Mouse (Mus musculus) embryonic stem cell, embryonic (primary cell): ENCODE results near the gene Syna.

Experiments used
- CTCF ChIA-PET, 4 experiments: fragments of 300-600 bp in 2 of 4; fragments of 350-600 bp in 2 of 4; sonication (Branson Sonifier 250); formaldehyde crosslinking; loops; one replicate each; lab custom pipeline; 2022; ENCODE audit warnings: inconsistent platforms in 2 of 4; lab: Charles Lee
- POLR2A ChIA-PET, 4 experiments: fragments of 300-600 bp in 2 of 4; fragments of 350-600 bp in 2 of 4; sonication (Branson Sonifier 250); formaldehyde crosslinking; loops; one replicate each; lab custom pipeline; 2022; ENCODE audit warnings: antibody characterized with exemption in 4 of 4, inconsistent platforms in 1 of 4; lab: Charles Lee

Gene Syna

GRCm38 (mm10) chr5:134551233-134552109, 8.5 kb downstream of the Syna start:
- ChIA-PET CTCF (interaction anchor here (0.6 to 3.0 kb wide), 20 partner anchors 17 to 372 kb away, joined by 3 to 22 read pairs (median 4); no protein-coding TSS in a partner anchor), POLR2A (interaction anchor here in 3 of 4 experiments (0.5 to 9.8 kb wide), 28 partner anchors 8 to 452 kb away, joined by 3 to 77 read pairs (median 5); partner anchors contain the start of genes Syna (in 2 of the 3) and Eif4h (in 1 of the 3))

- ChIA-PET POLR2A (interaction anchor here in 3 of 4 experiments (0.5 to 9.8 kb wide), 11 partner anchors 9 to 88 kb away, joined by 3 to 77 read pairs (median 3); partner anchors contain the start of genes Syna (in 2 of the 3) and Eif4h (in 1 of the 3)), CTCF (interaction anchor here in 3 of 4 experiments (0.6 to 3.0 kb wide), 12 partner anchors 17 to 1419 kb away, joined by 3 to 22 read pairs (median 4); partner anchors contain the start of gene Limk1 (in 1 of the 3))
Measured at GRCm38 (mm10) chr5:134550836-134551232, 9.1 kb downstream of the Syna start.

- CTCF ChIA-PET: interaction anchor here in 2 of 4 experiments (0.6 to 1.5 kb wide), 4 partner anchors 45 to 139 kb away, joined by 3 to 6 read pairs (median 4); partner anchors contain the start of gene Limk1 (in 1 of the 2)
- POLR2A ChIA-PET: interaction anchor here in 3 of 4 experiments (0.6 to 9.8 kb wide), 3 partner anchors 21 to 165 kb away, joined by 3 to 77 read pairs (median 9); no protein-coding TSS in a partner anchor
Measured at GRCm38 (mm10) chr5:134549640-134550168, 10.3 kb downstream of the Syna start.

GRCm38 (mm10) chr5:134548306-134548705, 11.7 kb downstream of the Syna start:
- CTCF ChIA-PET: interaction anchor here in 2 of 4 experiments (0.6 to 1.3 kb wide), 2 partner anchors 8 to 24 kb away, joined by 3 to 4 read pairs; no protein-coding TSS in a partner anchor
- POLR2A ChIA-PET: interaction anchor here in 1 of 4 experiments (0.5 kb wide), 1 partner anchor 404 kb away, joined by 3 read pairs; no protein-coding TSS in a partner anchor

GRCm38 (mm10) chr5:134546790-134547189, 13.2 kb downstream of the Syna start:
- ChIA-PET POLR2A (no interaction called here), CTCF (interaction anchor here in 2 of 4 experiments (1.4 to 1.6 kb wide), 2 partner anchors 20 to 30 kb away, joined by 3 to 5 read pairs; no protein-coding TSS in a partner anchor)

GRCm38 (mm10) chr5:134545242-134545629, 14.7 kb downstream of the Syna start:
- CTCF ChIA-PET: interaction anchor here (0.5 to 1.2 kb wide), 14 partner anchors 9 to 524 kb away, joined by 3 to 6 read pairs (median 4); no protein-coding TSS in a partner anchor
- POLR2A ChIA-PET: interaction anchor here in 3 of 4 experiments (0.5 to 1.0 kb wide), 5 partner anchors 27 to 1119 kb away, joined by 3 to 4 read pairs (median 3); no protein-coding TSS in a partner anchor

GRCm38 (mm10) chr5:134544516-134545241, 15.3 kb downstream of the Syna start:
- CTCF ChIA-PET: interaction anchor here (0.5 to 1.2 kb wide), 20 partner anchors 8 to 524 kb away, joined by 3 to 6 read pairs (median 3); no protein-coding TSS in a partner anchor
- POLR2A ChIA-PET: interaction anchor here in 3 of 4 experiments (0.5 to 1.0 kb wide), 4 partner anchors 27 to 151 kb away, joined by 3 to 4 read pairs (median 3); no protein-coding TSS in a partner anchor

- ChIA-PET CTCF (interaction anchor here in 1 of 4 experiments (0.6 kb wide), 1 partner anchor 120 kb away, joined by 7 read pairs; no protein-coding TSS in a partner anchor), POLR2A (no interaction called here)
Measured at GRCm38 (mm10) chr5:134541640-134542039, 18.3 kb downstream of the Syna start.

GRCm38 (mm10) chr5:134540881-134541280, 19.1 kb downstream of the Syna start:
- POLR2A ChIA-PET: no interaction called here
- CTCF ChIA-PET: interaction anchor here in 2 of 4 experiments (1.1 to 1.4 kb wide), 2 partner anchors 39 to 51 kb away, joined by 3 read pairs; no protein-coding TSS in a partner anchor

GRCm38 (mm10) chr5:134539891-134540290, 20.1 kb downstream of the Syna start:
- POLR2A ChIA-PET: interaction anchor here in 2 of 4 experiments (0.7 to 1.1 kb wide), 2 partner anchors 32 to 50 kb away, joined by 3 read pairs; no protein-coding TSS in a partner anchor
- CTCF ChIA-PET: interaction anchor here in 3 of 4 experiments (1.1 to 1.7 kb wide), 4 partner anchors 37 to 50 kb away, joined by 3 to 4 read pairs (median 3); no protein-coding TSS in a partner anchor

- POLR2A ChIA-PET: interaction anchor here in 2 of 4 experiments (0.7 to 1.7 kb wide), 3 partner anchors 48 to 713 kb away, joined by 3 to 5 read pairs (median 4); no protein-coding TSS in a partner anchor
- CTCF ChIA-PET: interaction anchor here in 3 of 4 experiments (0.9 to 2.7 kb wide), 3 partner anchors 9 to 41 kb away, joined by 3 to 7 read pairs (median 5); no protein-coding TSS in a partner anchor
Measured at GRCm38 (mm10) chr5:134536036-134536435, 23.9 kb downstream of the Syna start.

GRCm38 (mm10) chr5:134532417-134532816, 27.6 kb downstream of the Syna start:
- CTCF ChIA-PET: interaction anchor here in 1 of 4 experiments (0.8 kb wide), 1 partner anchor 13 kb away, joined by 3 read pairs; no protein-coding TSS in a partner anchor
- POLR2A ChIA-PET: no interaction called here

GRCm38 (mm10) chr5:134531585-134531984, 28.4 kb downstream of the Syna start:
- POLR2A ChIA-PET: no interaction called here
- CTCF ChIA-PET: interaction anchor here in 1 of 4 experiments (1.4 kb wide), 1 partner anchor 119 kb away, joined by 11 read pairs; no protein-coding TSS in a partner anchor

GRCm38 (mm10) chr5:134530830-134531229, 29.1 kb downstream of the Syna start:
- POLR2A ChIA-PET: no interaction called here
- CTCF ChIA-PET: interaction anchor here in 1 of 4 experiments (1.4 kb wide), 1 partner anchor 120 kb away, joined by 11 read pairs; no protein-coding TSS in a partner anchor

- CTCF ChIA-PET: interaction anchor here (0.5 to 1.9 kb wide), 16 partner anchors 16 to 1349 kb away, joined by 3 to 6 read pairs (median 3); partner anchors contain the start of genes Eln (in 1 of the 4) and Vps37d (in 1 of the 4)
- POLR2A ChIA-PET: interaction anchor here in 2 of 4 experiments (0.6 to 1.2 kb wide), 3 partner anchors 14 to 143 kb away, joined by 3 to 4 read pairs (median 3); partner anchors contain the start of gene Clip2 (in 1 of the 2)
Measured at GRCm38 (mm10) chr5:134528488-134528887, 31.5 kb downstream of the Syna start.

GRCm38 (mm10) chr5:134525971-134526711, 33.8 kb downstream of the Syna start:
- CTCF ChIA-PET: interaction anchor here (0.5 to 1.4 kb wide), 20 partner anchors 11 to 507 kb away, joined by 3 to 7 read pairs (median 4); partner anchors contain the start of genes Clip2 (in 1 of the 4) and Syna (in 1 of the 4)
- POLR2A ChIA-PET: interaction anchor here in 1 of 4 experiments (0.6 to 1.7 kb wide), 4 partner anchors 13 to 162 kb away, joined by 3 to 5 read pairs (median 4); no protein-coding TSS in a partner anchor
